Mouse (Mus musculus): ENCODE measurements around the gene Commd7.

- TF ChIP-seq EP300 (IDR thresholded peaks at IDR 0.05; ENCODE audit: low read depth): no peak
- TF ChIP-seq CTCF (IDR thresholded peaks at IDR 0.05; ENCODE audit: low read depth): no peak
Measured at GRCm38 (mm10) chr2:153632871-153633226, 268 bp upstream of the Commd7 start.

All from heart, postnatal 0 days (tissue).